Mouse (Mus musculus): ENCODE measurements around the gene Shoc2.
A peak's percentile ranks its signal among the peaks of the same experiment; 100 is the strongest.
"Not testable (repeated sequence)": the region's sequence is repeated elsewhere in the genome, so short reads cannot be mapped to it uniquely, and the experiment has no call there.

The Shoc2 gene

GRCm38 (mm10) chr19:53943802-53944785 lies at the start of gene Shoc2, which contains the start of gene Bbip1:
TSS of gene Shoc2 (plus strand) at chr19:53944306.
TSS of gene Bbip1 (minus strand) at chr19:53944627.
- peak; percentile 100 for DNase-seq

GRCm38 (mm10) chr19:53894538-53895121 lies 49.5 kb upstream of the Shoc2 start:
- DNase-seq = no peak

DNA sequence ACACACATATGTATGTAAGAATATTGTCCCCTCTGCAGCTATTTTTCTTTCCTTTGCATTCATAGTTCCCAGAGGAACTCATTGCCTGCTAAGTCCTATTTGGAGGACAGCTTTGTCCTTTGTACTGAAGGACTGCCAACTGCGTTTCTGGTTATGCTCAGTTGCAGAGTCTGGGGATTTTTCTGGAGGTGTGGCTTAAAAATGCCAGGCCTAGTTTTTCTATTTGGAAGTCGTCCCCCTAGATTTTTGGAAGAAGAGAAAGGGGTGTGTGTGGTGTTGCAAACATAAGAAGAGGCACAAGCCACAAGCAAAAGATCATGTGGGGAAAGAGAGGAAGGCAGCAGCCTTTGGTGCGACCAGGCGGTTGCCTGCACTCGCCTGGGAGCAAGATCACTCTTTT lies 46.1 kb upstream of the Shoc2 start:
- no peak for DNase-seq

GRCm38 (mm10) chr19:53898498-53898897 lies 45.6 kb upstream of the Shoc2 start:
- DNase-seq = no peak

- no peak for DNase-seq
These were observed 44.9 kb upstream of the Shoc2 start for GRCm38 (mm10) chr19:53898970-53899900.

GRCm38 (mm10) chr19:53899941-53900610 lies 44.0 kb upstream of the Shoc2 start:
- no peak for DNase-seq

DNA sequence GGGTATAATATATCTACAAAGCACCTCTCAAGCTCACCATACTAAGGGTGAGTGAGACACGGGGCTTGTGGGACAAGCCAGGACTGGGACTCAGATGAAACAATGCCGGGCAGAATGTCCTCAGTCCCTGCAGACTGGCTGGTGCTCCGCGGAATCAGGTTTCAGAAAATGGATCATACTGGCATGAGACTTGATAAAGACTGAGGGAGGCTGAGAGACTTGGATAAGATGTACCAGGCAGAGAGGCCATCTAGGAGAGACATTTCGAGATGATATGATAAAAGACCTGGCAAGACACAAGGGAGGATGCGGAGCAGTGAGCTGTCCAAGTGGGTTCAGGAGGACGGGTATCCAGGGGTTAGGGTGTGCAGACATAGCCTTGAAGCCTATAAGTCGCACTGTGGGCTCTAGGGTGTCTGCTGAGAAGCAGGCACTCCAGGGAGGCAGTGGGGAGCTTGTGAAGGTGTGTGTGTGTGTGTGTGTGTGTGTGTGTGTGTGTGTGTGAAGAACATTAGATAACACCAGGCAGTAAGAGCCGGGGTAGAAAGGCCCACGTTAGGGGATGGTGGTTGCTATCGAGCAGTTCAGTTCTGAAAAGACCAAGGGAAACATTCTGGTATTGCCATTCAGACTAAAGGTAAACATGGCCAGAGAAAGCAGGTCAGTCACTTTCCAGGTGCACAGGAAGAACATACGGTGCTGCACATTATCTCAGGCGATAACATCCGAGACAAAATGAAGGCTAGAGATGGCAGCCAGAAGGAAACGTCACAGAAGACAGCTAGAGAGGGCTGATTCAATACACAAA lies 42.0 kb upstream of the Shoc2 start:
- peak; percentile 45 for DNase-seq

DNA sequence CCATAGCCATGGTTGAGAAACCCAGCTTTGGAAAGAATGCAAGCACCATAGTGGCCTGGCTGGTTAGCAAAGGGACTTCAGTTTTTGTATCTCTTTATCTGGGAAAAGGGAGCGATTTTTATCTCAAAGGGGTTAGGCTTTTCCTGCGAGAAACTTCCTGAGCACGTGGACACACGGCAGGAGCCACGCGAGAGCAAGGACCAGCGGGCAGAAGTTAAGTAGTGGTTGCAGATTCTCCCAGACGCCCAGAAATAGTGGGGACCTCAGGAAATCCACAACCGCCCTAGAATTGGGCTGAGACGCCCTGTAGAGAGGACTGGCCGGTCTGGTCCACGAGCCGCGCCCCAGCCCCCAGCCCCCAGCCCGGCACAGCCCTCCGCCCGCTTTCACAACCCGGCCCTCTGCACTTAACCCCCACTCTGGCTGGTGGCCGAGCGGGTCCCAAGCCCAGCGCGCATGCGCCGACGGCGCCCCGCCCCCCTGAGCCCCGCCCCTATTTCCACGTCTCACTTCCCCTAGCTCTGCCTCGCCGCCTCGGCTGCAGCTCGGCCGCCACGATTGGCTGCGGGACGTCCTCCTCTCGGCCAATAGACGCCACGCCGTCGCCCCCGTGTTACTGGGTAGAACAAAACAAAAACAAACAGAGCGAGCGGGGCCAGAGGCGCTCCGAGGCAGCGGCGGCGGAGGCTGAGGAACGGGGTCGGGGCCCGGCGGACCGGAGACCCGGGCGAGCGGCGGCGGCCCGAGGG lies 41.2 kb upstream of the Shoc2 start:
- DNase-seq = peak; percentile 97

GRCm38 (mm10) chr19:53903507-53904321 lies 40.4 kb upstream of the Shoc2 start:
- DNase-seq = peak; percentile 79

DNA sequence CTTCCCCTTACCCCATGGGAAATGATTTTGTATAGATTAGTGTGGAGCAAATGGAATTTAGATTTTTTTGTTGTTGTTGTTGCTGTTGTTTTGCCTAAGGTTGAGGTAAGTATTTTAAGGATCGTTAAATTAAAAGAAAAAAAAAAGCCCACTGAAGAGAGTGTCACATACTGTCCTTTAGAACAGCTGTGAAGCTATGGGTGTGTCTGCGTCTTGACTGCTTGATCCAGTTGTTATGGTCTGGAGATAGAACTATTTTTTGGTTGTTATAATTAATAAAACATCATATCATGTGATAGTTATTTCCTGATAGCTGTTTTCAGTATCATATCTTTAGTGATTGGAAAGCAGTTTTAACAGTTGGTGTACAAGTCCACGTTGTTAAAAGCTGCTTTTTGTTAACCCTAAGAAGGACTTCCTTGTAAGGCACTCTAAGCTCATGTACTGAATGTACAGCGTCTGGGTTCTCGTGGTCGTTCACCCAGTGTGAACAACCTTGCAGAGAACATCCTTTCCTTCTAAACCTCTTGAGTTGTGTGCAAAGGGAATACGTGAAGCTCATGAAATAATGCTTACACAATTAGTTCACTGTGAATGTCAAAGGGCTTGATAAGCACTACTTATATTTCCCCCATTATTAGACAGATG lies 39.1 kb upstream of the Shoc2 start:
- DNase-seq = no peak

DNA sequence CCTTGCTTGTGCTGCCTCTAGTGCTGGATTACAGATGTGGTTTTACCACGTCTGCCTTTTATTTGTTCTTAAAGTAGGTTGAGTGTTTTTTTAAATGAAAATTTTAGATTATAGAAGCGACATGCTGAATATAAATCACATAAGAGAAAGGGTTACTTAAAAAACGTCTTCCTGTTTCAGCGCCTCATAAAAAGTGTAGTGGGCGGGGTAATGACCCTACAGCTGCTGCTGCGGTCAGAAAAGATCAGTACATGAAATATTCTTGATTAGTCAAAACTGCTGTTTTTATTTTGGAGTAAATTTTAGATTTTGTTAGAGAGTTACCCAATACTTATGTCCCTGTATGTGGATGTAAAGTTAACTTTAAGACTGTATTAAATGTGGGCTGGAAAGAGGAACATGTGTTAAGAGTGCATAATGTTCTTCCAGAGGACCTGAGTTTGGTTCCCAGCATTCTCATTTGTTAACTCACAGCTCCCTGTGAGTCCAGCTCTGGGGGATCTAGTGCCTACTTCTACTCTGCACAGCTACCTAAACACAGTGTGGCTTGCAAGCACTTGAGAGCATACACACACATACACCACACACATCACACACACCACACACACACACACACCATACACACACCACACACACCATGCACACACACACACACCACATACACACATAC lies 37.9 kb upstream of the Shoc2 start:
- DNase-seq = no peak

GRCm38 (mm10) chr19:53906703-53907070 lies 37.4 kb upstream of the Shoc2 start:
- not testable (repeated sequence) for DNase-seq

- no peak for DNase-seq
These were observed 29.2 kb upstream of the Shoc2 start for GRCm38 (mm10) chr19:53914950-53915349.

DNA sequence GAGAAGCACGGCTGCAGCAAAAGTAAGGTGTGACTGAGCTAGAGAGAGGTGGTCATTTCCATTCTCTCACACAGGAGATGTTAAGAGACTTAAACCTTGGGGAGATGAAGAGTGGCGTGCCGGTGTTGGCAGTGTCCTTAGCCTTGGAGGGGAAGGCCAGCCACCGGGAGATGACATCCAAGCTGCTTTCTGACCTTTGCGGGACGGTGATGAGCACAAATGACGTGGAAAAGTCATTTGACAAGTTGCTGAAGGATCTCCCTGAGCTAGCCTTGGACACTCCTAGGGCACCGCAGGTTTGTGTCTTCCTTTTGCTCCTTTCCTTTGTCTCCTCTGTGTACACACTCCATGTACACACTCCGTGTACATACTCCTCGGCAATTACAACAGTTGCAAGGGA lies 24.6 kb upstream of the Shoc2 start:
- no peak for DNase-seq

DNA sequence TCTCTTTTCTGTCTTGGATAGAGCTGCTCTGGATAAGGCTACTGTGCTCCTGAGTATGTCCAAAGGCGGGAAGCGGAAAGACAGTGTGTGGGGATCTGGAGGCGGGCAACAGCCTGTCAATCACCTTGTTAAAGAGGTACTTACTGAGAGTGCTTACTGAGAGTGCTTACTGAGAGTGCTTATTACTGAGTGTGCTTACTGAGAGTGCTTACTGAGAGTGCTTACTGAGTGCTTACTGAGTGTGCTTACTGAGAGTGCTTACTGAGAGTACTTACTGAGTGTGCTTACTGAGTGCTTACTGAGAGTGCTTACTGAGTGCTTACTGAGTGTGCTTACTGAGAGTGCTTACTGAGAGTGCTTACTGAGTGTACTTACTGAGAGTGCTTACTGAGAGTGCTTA lies 22.1 kb upstream of the Shoc2 start:
- not testable (repeated sequence) for DNase-seq

- no peak for DNase-seq
These were observed 18.8 kb upstream of the Shoc2 start for GRCm38 (mm10) chr19:53925338-53925751.

- DNase-seq = no peak
These were observed 17.4 kb upstream of the Shoc2 start for GRCm38 (mm10) chr19:53926705-53927104.

- no peak for DNase-seq
These were observed 14.9 kb upstream of the Shoc2 start for GRCm38 (mm10) chr19:53929218-53929617.

GRCm38 (mm10) chr19:53933050-53933449 lies 11.1 kb upstream of the Shoc2 start:
- no peak for DNase-seq
